Mouse (Mus musculus): ENCODE results near the gene Cacng1.

DNA sequence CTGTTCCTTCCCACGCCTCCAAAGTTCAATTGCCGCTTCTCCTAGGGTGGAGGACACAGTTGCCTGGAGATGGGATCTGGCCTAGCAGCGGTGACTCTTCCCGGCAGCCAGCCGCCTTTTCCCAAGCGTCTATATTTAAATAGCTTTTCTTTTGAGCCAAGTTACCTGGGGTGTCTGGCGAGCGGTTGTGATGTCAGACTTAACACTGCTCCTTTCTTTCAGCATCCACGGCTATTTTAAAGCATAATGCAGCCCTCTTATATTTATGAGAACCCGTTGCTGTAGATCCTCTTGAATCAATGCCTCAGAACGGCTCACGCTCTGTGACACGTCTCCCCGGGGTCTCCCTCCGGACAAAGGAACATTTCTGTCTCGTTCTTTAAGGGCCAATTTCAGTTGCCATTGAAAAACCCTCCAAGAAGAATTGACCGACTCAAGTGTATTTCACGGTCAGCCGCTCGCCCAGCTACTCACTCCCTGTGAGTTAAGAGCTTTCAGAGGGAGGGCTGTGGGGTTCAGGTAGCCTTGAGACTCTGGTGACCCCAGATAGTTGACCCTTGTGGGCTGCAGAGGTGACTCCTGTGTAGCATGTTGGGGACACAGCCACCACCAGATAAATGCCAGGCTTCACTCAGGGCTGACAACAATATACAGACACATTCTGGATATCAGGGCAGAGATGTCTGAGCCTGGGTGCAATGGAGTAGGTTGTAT lies 8.3 kb downstream of the Cacng1 start:
- TF ChIP-seq CTCF (IDR thresholded peaks at IDR 0.05; ENCODE audit: low read depth, low read length) (no peak), TAL1 (conservative IDR thresholded peaks at IDR 0.05; ENCODE audit: low read depth, low read length) (no peak), GATA1 (IDR thresholded peaks at IDR 0.05; ENCODE audit: borderline replicate concordance, low read length) (no peak)

Measured in G1E (cell line).